Mouse (Mus musculus) ES-CJ7 (cell line): ENCODE data around the gene Cd209d.
A peak's percentile ranks its signal among the peaks of the same experiment; 100 is the strongest.

Source experiments
- DNase-seq: peaks from one replicate; pipeline ENCODE4 v3.0.0; 2011; ENCODE audit warnings: low read depth, low spot score

Cd209d gene

DNA sequence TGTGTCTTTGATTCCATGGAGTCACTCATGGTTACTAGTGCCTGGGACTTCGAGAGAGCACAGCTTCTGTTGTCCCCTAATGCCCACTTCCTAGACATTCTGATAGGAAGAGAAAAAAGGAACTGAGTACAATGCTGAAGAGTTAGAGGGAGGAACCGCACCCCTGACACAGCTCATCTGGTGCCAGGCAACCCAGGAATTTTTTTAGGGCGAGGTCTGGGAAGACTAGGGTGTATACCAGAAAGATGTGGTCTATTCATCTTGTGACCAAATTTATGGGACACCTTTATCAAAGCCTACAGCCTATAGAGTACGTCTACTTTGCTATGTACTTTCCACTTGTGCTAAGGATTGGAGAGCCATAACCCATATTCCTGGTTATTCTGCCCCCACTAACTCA is at the start of gene Cd209d:
Gene Cd209d (minus strand): TSS at position 101 of the 400 bp plus-strand sequence.
- no peak for DNase-seq

DNA sequence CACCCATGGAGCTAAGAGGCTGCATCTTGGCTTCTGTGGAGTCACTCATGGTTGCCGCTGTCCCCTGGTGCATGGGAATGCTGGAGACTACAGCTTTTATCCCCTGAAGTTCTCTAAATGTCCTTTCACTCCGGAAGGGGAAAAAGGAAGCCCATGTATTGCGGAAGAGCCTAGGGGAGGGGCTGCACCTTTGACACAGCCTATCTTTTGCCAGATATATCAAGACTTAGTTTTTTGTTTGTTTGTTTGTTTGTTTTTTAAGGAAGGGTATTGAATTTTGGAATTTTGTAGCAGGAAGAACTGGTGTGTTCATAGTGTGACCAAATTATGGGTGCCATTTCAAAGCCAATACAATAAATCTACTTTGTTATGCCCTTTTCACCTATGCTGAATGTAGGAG is 48.4 kb upstream of the Cd209d start, which contains the start of gene Cd209b:
Gene Cd209b (minus strand): TSS at position 101 of the 400 bp plus-strand sequence.
- DNase-seq = no peak

DNA sequence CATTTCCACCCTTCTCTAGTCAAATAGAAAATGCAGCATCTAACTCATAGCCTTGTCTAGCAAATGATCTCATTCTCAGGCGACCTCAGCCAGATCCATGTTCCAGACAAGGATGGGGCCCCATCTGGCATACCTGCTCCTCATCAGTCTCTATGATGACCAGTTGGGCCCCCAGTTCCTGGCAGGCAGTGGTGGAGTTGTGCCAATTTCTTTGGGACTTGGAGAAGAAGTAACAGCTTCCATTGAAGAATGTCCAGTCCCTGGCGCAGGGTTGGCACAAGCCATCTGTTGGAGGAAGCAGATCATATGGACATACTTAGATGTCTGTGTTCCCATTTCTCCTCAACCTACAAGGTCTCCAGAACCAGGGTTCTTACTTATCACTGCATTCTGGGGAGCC is 2.2 kb downstream of the Cd209d start:
- DNase-seq = no peak

DNA sequence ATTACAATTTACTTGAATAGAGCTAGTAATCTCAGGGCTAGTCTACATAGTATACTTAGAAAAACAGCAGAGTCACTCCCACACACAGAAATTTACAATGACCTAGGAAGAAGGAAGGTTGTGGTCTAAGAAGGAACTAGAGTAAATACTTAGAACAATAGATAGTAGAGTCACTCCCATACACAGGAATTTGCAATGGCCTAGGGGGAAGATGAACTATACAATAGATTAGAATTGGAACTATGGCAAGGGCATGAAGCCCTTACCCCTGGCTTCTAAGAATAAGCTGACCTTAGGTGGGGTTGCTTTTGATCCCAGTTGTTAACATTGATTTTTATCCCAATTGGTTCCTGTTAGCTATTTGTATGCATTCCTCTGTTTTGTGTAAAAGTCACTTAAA is 15.6 kb downstream of the Cd209d start:
- peak; percentile 38 for DNase-seq

DNA sequence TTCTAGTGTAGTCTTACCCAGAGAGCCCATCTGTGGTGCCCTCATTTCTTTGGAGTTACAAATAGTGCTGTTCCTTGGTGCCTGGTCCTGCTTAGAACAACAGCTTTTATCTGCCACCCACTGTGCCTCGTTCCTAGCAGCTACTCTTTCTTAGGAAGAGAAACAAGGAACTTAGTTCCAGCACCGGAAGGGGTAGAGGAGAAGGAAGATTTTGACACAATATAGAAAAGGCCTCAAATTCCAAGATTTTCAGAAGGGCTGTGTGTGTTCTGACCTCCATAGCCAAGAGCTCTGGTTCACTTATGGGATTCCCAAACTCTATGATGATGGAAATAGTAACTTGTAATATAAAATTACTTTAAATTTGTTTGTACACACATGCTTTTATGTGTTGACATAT is 24.1 kb downstream of the Cd209d start, which contains the start of gene Cd209e:
Gene Cd209e (minus strand): TSS at position 101 of the 400 bp plus-strand sequence.
- DNase-seq = no peak
